Mouse (Mus musculus): ENCODE results near the gene Glb1. TPM values are rescaled to one million over a fixed set of nuclear protein-coding genes. Genes with fewer than 3 reads are reported as not detected.
A peak's percentile ranks its signal among the peaks of the same experiment; 100 is the strongest.
"Not testable (repeated sequence)": the region's sequence is repeated elsewhere in the genome, so short reads cannot be mapped to it uniquely, and the experiment has no call there.

The Glb1 gene
- total RNA-seq, 1 experiment from 2014 or later = 29.5 TPM

DNA sequence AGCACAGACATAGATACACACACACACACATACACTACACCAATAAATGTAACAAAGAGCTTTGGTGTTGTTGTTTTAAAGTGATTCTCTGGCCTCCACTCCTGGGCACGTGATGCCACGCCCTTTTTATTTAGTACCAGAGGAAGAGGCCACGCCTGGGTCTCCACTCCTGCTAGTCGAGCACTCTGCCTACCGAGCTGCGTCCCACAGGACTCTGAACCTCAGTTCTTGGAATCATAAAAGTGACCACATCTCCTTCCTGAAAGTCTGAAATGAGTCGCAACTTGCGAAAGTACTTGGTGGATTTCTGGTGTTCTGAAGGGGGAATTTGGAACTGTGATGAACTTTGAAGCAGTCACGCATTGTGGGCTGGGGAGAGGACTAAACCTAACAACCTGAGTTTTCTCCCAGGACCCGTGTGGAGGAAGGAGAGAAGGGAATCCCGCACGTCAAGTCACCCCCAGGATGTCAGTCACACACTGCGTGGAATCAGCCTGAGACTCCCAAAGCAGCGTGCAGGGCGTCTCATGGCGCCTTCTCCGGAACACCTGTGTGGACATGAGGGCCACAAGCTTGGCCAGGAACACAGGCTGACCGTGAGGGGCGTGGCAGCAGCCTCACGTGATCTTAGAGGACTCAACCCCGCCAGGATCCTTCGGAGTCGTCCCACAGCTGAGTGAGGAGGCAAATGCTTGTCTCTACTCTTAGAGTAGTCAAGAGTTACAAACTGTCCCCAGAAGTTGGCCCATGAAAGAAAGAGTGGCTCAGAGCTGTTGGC is 86.8 kb downstream of the Glb1 start:
- ATAC-seq (replicated peaks; ENCODE audit: low read depth, poor library complexity, severe bottlenecking) = no peak

DNA sequence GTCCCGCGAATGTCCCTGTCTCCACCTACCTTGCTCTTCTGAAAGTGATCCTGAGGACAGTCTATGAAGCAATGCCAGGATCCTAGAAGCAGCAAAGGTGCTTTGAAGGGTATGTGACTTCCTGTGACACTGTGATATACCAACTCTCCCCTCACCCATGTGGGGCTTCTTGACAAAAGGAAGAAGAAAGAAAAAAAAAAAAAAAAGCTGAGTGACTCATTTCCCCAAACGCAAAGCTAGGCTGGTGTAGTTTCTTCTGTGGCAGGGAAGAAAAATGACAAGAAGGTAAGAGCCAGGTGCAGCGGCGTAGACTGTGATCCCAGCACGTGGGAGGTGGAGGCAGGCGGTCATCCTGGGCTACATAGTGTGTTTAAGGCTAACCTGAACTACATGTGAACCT is 95.6 kb downstream of the Glb1 start:
- no peak for ATAC-seq (replicated peaks; ENCODE audit: low read depth, poor library complexity, severe bottlenecking)

DNA sequence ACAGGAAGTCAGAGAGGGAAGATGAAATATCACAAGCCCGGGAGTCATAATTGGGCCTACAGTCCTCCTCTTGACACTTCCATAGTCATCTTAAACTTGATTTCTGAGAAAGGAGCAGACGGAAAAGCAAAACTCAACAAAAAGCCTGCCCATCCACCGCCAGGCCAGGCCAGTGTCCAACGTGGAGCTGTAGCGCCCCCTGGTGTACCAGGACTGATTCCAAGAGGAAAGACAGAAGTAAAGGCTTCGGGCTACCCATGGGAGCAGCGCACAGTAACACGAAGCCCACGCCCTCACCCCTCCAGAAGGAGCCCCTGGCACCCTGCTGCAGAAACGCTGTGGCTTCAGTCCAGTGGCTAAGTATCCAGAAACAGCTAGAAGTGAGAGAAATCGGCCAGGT is 97.3 kb downstream of the Glb1 start:
- ATAC-seq (replicated peaks; ENCODE audit: low read depth, poor library complexity, severe bottlenecking) = peak; percentile 50

DNA sequence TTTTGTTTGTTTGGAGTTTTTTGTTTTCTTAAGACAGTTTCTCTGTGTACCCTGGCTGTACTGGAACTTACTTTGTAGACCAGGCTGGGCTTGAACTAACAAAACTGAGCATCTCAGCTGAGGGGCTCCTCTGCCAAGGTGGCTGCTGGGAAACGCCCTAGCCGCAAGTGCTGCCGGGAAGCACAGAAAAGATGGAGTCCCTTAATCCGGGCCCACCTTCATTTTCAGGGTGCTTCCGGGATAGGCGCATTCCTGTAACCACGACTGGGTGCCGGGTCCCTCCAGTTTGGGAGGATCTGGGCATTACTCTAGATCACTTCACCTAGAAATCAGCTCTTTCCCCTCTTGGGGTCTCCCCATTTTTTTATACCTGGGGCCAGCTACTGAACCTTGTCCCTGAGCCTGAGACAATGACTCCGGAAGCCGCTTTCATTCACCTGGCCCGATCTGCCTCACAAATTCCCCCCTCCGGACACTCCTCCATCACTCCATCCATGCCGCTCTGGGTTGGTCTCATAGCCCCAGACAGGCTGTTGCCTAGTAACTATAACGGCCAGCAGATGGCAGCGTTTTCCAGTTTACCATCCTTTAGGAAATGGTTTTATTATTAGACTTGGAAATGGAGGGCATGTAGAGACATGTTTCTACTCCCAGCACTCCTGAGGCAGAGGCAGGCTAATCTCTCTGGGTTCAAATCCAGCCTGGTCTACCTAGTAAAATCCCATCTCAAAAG is 99.1 kb downstream of the Glb1 start:
- peak; percentile 24; the same call in 1 of the 2 replicates for ATAC-seq (replicated peaks; ENCODE audit: low read depth, poor library complexity, severe bottlenecking)

DNA sequence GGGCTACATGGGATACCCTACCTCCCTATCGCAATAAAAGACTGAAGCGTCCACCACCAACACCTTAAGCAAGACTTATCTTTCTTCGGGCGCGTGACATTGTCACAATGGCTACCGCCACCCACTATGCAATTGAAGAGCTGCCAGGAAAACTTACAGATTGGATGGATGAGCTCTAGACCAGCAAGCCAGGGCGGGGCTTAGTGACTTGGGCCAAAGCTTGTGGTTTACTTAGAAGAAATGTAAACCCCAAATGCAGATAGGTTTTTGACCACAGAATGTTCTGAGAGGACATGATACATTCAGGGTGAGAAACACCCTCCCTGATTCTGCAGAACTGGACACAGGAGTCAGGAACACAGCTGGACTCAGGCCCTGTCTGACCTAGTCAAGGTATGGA is 100.2 kb downstream of the Glb1 start:
- peak; percentile 63 for ATAC-seq (replicated peaks; ENCODE audit: low read depth, poor library complexity, severe bottlenecking)

DNA sequence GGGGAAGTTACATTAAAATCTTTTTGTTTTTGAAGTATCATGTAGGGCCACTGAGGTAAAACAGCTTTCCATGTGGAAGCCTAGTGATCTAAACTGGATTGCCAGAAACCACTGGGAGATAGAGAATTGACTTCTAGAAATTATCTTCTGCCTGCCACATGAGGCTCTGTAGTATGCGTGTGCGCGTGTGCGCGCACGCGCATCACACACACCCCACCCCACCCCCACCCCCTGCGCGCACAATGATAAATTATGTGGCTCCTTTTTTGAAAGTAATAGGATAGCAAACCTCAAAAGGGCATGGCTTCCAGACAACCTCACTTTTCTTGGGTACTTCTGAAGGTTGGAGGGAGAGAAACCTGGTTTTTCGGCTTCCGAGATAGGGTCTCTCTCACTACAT is 101.0 kb downstream of the Glb1 start:
- no peak for ATAC-seq (replicated peaks; ENCODE audit: low read depth, poor library complexity, severe bottlenecking)

DNA sequence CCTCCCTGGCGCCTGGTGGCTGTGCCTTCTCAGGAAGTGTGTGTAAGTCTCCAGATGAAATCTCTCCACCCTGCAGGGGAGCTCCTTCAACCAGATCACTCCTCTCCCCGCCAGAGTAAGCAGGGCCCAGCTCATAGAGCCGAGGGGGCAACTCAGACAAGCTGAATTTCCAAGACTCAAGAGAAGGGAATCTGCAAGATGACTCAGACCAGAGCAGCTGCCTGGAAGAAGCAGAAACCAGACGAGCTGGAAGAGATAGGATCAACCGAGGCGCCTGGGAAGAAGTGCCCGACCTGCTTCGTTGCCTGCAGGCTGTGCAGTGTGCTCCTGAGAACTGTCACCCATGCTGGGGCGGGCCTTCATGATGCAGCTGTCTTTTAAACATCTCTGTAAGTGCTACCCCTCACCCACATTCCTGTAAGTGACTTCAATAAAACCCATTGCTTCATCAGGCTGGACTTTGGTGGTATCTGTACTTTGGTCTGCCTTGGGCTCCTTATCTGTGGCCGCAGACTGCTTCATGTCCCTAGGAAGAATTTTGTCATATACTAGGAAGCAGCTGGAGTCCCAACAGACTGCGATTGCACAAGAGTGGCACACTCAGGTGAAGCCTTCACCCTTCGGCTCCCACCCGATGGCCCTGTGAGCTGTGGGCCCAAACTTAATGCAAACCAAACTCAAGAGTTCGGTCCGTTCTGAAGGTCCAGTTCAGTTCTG is 102.0 kb downstream of the Glb1 start:
- ATAC-seq (replicated peaks; ENCODE audit: low read depth, poor library complexity, severe bottlenecking) = peak; percentile 27

DNA sequence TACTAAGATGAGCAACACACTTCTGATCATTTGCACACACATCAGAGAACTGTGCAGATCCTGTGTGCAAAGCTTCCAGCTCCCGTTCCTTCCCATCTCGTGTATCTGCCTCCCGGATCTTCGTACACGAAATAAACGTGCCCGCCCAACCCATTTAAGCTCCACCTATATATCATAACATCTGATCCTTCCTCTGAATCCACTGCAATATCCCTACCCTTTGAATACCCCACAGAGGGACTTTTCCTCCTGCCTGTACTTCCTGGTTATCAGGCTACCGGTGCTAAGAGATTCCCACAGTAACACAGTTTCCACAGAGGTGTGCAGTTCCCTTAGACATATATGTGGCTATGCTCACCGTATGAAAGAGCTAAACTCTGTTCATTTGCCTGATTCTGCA is 103.9 kb downstream of the Glb1 start, which contains the start of gene Ccr4:
TSS of gene Ccr4 (minus strand) at position 101 of the 400 bp plus-strand sequence.
- no peak for ATAC-seq (replicated peaks; ENCODE audit: low read depth, poor library complexity, severe bottlenecking)

DNA sequence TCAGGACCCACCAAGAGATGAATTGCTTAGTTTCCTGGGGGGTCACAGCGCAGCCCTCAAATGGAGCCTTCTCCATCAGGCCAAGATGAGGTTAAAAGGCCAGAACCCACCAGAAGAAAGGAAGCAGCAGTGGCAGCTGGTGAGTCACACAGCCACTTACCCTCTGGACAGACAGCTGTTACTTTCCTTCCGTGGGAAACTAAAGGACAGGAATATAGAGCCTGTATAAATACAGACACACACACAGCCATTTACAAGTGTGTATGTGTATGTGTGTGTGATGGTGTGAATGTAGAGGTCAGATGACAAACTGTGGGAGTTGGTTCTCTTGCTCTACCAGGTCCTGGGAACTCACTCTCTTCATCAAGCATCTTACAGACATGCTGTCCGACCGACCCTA is 105.7 kb downstream of the Glb1 start:
- ATAC-seq (replicated peaks; ENCODE audit: low read depth, poor library complexity, severe bottlenecking) = no peak

DNA sequence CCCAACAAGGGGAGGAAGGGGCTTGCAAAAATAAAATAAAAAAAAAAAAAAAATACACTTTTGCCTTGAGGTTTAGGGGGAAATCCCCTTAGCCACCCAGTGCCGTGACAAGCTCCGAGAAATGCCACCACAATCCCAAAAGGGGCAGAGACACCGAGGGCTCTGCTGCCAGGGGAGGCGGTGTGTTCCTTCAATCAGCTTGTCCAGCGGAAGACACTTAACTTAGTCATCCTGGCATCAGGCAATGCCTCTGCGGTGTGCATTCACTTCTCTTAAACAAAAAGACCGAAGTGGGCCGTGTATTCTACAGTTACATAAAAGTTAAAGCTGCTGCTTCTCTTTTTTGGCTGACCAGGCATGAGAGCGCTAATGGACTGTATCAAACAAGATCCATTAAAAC is 106.5 kb downstream of the Glb1 start:
- ATAC-seq (replicated peaks; ENCODE audit: low read depth, poor library complexity, severe bottlenecking) = peak; percentile 78

DNA sequence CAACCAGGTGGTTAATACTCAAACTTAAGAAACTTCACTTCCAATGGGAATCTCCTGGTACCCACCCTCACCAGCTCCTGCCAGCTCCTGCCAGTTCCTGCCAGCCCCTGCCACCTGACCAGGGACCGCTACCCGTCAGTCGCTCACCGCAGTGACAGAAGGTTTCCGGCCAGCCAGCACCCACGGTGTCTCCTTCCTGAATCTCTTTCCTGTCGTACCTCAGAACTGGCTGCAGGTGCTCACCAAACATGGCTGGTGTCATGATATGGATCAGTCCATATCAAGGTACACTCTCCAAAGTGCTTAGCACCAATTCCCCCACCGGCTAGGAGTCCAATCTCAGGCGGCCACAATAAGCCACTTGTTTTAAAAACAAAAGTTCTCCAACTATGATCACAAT is 108.9 kb downstream of the Glb1 start:
- peak; percentile 31 for ATAC-seq (replicated peaks; ENCODE audit: low read depth, poor library complexity, severe bottlenecking)

DNA sequence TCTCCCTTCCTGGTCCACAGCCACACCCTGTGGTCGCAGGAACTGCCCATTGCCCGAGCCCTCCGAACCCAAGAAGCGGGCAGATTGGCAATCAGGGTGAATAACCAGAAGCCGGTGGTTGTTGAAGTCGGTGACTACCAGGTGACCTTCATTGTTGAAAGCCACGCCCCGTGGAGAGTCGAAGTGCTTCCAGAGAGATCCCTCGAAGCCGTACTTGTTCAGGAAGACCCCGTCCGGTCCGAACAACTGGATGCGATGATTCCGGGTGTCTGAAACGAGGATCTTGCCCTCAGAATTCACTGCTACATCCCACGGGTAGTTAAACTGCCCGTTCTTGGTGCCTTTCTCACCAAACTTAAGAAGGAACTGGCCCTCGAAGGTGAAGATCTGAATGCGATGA is 112.0 kb downstream of the Glb1 start:
- ATAC-seq (replicated peaks; ENCODE audit: low read depth, poor library complexity, severe bottlenecking) = no peak

DNA sequence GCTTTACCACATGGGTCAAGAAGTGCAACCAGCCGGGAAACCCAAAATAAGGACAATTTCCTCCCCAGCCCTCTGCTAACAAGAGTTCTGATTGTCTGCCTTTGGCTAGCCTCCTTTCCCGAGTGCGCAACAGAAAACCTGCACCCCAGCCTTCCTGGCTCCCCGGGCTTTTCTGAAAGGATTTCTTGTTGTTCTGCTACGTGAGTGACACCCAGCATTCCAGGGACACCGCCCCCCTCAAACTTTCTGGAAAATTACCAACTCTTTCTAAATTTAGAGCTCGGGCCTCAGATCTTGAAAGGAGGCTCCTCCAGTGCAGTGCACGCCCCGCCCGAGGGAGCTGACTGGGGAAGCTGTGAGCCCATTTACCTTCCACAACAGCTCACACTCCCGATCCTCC is 114.5 kb downstream of the Glb1 start, which contains the start of gene C130032M10Rik:
TSS of gene C130032M10Rik (plus strand) at position 334 of the 400 bp plus-strand sequence.
- ATAC-seq (replicated peaks; ENCODE audit: low read depth, poor library complexity, severe bottlenecking) = no peak

DNA sequence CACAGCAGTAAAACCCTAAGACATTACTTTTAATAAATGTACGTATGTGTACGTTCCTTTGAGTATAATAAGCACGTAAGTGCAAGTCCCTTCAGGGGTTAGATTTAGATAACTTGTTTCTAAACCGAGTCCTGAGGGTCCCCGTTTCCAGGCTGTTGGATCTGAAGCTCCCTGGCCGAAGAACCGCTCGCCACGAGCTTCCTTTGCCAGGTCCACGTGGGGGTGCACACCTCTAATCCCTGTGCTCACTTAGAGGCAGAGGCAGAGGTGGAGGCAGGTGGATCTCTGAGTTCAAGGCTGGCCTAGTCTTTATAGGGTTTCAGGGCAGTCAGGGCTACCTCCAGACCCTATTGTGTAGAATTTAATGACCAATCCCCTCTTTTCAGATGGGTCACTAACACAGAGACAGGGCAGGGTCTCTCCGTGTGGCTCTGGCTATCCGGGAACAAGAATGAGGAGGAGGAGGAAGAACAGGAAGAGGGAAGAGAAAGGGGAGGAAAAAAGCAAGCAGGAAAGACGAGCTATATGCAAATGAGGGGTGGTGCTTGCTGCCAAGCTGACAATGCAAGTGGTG is 117.1 kb downstream of the Glb1 start:
- ATAC-seq (replicated peaks; ENCODE audit: low read depth, poor library complexity, severe bottlenecking) = no peak

DNA sequence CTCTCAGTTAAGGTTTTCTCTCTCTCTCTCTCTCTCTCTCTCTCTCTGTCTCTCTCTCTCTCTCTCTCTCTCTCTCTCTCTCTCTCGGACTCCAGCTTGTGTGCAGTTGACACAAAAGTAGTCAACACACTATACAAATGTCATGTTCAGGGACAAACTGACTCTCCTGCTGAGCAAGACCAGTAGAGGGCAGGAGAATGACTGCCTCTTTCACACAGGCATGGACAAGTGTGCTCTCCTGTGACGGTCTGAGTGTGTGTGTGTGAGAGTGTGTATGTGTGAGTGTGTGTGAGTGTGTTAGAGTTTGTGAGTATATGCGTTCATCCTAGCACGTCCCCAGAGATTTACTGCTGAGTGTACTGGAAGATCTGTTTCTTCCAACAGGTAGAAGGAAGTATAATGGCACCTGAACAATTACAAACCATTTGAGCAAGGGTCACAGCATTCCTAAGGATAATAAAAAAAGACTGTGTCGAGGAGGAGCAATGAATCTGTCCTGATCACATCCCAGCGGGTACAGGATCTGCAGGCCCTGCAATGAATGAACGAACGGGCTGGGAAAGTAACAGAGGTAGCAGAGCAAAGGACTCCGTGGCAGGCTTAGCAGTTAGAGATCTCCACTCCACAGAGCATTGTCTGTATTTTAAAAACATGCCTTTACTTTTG is 118.1 kb downstream of the Glb1 start:
- ATAC-seq (replicated peaks; ENCODE audit: low read depth, poor library complexity, severe bottlenecking) = no peak

DNA sequence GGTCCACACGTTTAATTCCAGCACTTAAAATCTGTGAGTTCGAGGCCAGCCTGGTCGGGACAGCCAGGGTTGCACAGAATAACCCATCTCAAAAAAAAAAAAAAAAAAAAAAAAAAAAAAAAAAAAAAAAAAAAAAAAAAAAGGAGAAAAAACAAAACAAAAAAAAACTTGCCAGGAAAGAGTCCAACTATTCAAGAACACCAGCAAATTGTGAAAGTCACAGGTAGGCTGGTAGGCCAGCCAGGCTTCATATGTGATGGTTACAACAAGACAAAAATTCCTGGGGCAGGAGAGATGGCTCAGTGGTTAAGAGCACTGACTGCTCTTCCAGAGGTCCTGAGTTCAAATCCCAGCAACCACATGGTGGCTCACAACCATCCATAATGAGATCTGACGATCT is 119.7 kb downstream of the Glb1 start:
- not testable (repeated sequence) for ATAC-seq (replicated peaks; ENCODE audit: low read depth, poor library complexity, severe bottlenecking)

DNA sequence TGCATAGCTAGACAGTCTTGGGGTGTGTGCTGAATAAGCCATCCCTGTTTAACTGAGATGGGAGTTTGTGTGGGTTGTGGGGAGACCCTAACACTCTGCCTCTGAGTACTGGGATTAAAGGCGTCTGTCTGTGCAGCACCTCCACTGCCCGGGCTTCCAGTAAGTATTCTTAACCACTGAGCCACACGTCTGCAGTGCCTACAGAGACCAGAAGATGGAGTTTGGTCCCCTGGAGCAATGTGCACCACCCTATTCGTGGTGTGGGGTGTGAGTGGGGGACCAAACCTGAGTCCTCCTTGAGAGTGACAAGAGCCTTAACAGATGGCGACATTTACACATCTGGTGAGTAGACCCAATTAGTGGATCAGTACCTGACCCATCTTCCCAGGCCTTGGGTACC is 121.2 kb downstream of the Glb1 start:
- ATAC-seq (replicated peaks; ENCODE audit: low read depth, poor library complexity, severe bottlenecking) = peak; percentile 39; the same call in 1 of the 2 replicates

DNA sequence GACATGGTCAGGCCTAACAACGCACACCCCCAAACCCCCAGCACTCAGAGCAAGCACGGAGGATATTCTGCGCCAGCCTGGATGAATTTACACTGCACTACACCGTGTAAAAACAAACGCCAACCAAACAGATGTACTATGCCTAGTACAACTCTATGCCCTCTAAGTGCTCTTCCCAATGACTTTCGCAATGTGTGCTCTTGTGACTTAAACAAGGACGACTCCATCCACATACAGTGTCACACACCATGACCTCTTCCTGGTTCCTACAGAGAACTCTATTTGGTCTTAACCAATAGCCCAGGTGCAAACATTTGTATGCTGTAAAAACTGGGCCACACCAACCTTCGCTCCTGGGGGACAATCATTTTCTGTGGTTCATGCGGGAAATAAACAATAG is 121.6 kb downstream of the Glb1 start:
- ATAC-seq (replicated peaks; ENCODE audit: low read depth, poor library complexity, severe bottlenecking) = no peak
